Mouse (Mus musculus) heart, adult 2 months (tissue): ENCODE results near the gene Hdac4.

Experiments used
- CTCF ChIP-seq: fragments of 200-600 bp; IDR thresholded peaks from 2 replicates; pipeline ENCODE4 v1.8.1; 2022; ENCODE audit warnings: antibody characterized with exemption, mild to moderate bottlenecking, moderate library complexity
- POLR2A ChIP-seq: fragments of 200-500 bp; IDR thresholded peaks from 2 replicates; pipeline ENCODE4 v1.6.1; 2011; ENCODE audit warnings: mild to moderate bottlenecking, low read depth, low read length, control low read depth; ENCODE audit not compliant: insufficient read depth

DNA sequence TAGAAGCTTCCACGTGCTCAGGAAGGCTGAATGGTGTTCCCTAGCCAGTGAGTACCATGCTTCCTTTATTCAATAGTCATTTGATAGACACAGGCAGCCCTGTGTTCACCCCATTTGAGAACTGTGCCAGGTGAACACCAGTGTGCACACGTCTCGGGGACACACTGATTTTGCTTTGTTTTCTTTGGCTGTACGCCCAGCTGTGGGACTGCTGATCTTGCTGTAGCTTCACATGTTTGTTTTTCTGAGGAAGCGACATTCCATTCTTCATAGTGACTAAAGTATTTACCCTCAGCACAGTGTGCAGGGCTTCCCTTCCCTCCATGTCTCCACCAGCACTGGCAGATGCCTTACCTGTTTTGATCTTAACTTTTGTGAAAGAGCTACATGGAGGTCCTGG is 312.4 kb downstream of the Hdac4 start:
- TF ChIP-seq CTCF (no peak), POLR2A (no peak)
